Mouse (Mus musculus) limb, embryonic 10.5 days (tissue): Measurements from ENCODE around the gene Ccdc126. TPM values are rescaled to one million over a fixed set of nuclear protein-coding genes. Genes with fewer than 3 reads are reported as not detected.
A peak's percentile ranks its signal among the peaks of the same experiment; 100 is the strongest.
"Not testable (repeated sequence)": the region's sequence is repeated elsewhere in the genome, so short reads cannot be mapped to it uniquely, and the experiment has no call there.

Source experiments
- DNase-seq: peaks from one replicate; pipeline ENCODE4 v3.0.0-alpha.2; 2017; ENCODE audit warnings: low spot score
- H3K27ac ChIP-seq: fragments of 300-500 bp; sonication (generic); 2 replicates; pipeline ENCODE4 v1.5.1; 2016; ENCODE audit warnings: mild to moderate bottlenecking
- H3K27me3 ChIP-seq: fragments of 300-500 bp; sonication (generic); 2 replicates; pipeline ENCODE4 v1.6.1; 2016; ENCODE audit warnings: low read depth, mild to moderate bottlenecking; ENCODE audit not compliant: poor library complexity, severe bottlenecking
- H3K36me3 ChIP-seq: fragments of 300-500 bp; sonication (generic); 2 replicates; pipeline ENCODE4 v1.6.1; 2016; ENCODE audit warnings: mild to moderate bottlenecking, moderate library complexity
- H3K4me1 ChIP-seq: fragments of 300-500 bp; sonication (generic); 2 replicates; pipeline ENCODE4 v1.6.1; 2016
- H3K4me3 ChIP-seq: fragments of 300-500 bp; sonication (generic); 2 replicates; pipeline ENCODE4 v1.5.1; 2016; ENCODE audit warnings: mild to moderate bottlenecking, moderate library complexity
- H3K9me3 ChIP-seq: fragments of 300-500 bp; sonication (generic); replicated peaks from 2 replicates; pipeline ENCODE4 v1.6.1; 2016; ENCODE audit warnings: mild to moderate bottlenecking
- WGBS: fragments of 180-500 bp; shearing (Covaris S2); methylation state at CpG from one replicate; pipeline ENCODE4 v1.1.7; 2016; 5-methylcytosine and 5-hydroxymethylcytosine counted together
- polyA plus RNA-seq: library from polyadenylated mRNA; unstranded; fragments of >200 nt; fragmentation: Nextera tagmentation; extraction: Ambion mirVana; gene quantifications from 2 replicates; pipeline ENCODE4 v1.2.1, GENCODE M21; 2016

Gene Ccdc126
- 4.3 and 5.2 TPM in 2 replicates for polyA plus RNA-seq

GRCm38 (mm10) chr6:49318966-49319594, at the start of gene Ccdc126:
Ccdc126 (plus strand) TSS chr6:49319274.
- Histone ChIP-seq H3K9me3 (no peaks in the 10 kb centered on the region), H3K27me3 (no peaks in the 10 kb centered on the region), H3K4me1 (0 out of 2 replicates have a peak, but pooled peaks cover 9% of the 10 kb centered on the region), H3K27ac (peak within 1 kb of the TSS; percentile 91), H3K36me3 (no peaks in the 10 kb centered on the region), H3K4me3 (peak within 1 kb of the TSS; percentile 73)
- under 1% methylated on average over 47 of the region's 47 CpGs for WGBS
- peak; percentile 98 for DNase-seq

GRCm38 (mm10) chr6:49269923-49270322, 49.2 kb upstream of the Ccdc126 start:
- 83% methylated on average over 11 of the region's 11 CpGs for WGBS
- no peak for DNase-seq

DNA sequence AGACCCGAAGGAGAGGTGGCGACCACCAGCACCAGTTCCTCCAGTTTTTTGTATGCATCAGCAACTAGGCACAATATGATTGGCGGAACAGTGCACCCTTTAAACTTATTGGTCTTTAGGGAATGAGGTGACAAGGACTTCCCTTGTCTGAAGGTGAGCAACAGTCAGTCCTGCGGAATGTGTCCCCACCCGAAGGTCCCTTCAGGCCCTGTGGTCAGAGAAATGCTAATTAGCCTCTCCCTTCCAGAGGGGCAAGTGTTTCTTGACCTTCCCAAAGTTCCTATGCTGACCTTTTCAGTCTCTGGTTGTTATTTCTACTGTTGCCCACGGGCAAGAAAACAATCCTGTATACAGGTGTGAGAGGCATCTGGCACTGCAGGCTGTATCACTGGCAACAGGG, 47.3 kb upstream of the Ccdc126 start:
- H3K27ac ChIP-seq, result no peak overlapping the region
- H3K9me3 ChIP-seq, result no peaks in the 10 kb centered on the region
- WGBS, result 72% methylated on average over 6 of the region's 6 CpGs
- no peaks in the 10 kb centered on the region for H3K4me1 ChIP-seq
- no peak for DNase-seq
- no peak overlapping the region for H3K4me3 ChIP-seq
- H3K27me3 ChIP-seq, result no peaks in the 10 kb centered on the region
- no peaks in the 10 kb centered on the region for H3K36me3 ChIP-seq

More at GRCm38 (mm10) chr6:49269923-49270322, 49.2 kb upstream of the Ccdc126 start:
- Histone ChIP-seq H3K4me1 (no peaks in the 10 kb centered on the region), H3K27ac (no peak overlapping the region), H3K36me3 (no peaks in the 10 kb centered on the region), H3K9me3 (no peaks in the 10 kb centered on the region), H3K4me3 (no peak overlapping the region), H3K27me3 (no peaks in the 10 kb centered on the region)

- H3K27me3 ChIP-seq, result no peaks in the 10 kb centered on the region
- no peaks in the 10 kb centered on the region for H3K4me1 ChIP-seq
- no peaks in the 10 kb centered on the region for H3K36me3 ChIP-seq
- H3K4me3 ChIP-seq, result no peak overlapping the region
- no peak for DNase-seq
- WGBS, result 89% methylated on average over 2 of the region's 2 CpGs
- no peaks in the 10 kb centered on the region for H3K9me3 ChIP-seq
- no peak overlapping the region for H3K27ac ChIP-seq
These were observed 46.2 kb upstream of the Ccdc126 start for GRCm38 (mm10) chr6:49272863-49273262.

GRCm38 (mm10) chr6:49273934-49274333, 45.1 kb upstream of the Ccdc126 start:
- no peak overlapping the region for H3K27ac ChIP-seq
- 46% methylated on average over 4 of the region's 4 CpGs for WGBS
- no peaks in the 10 kb centered on the region for H3K4me1 ChIP-seq
- H3K36me3 ChIP-seq, result no peaks in the 10 kb centered on the region
- DNase-seq, result no peak
- no peaks in the 10 kb centered on the region for H3K9me3 ChIP-seq
- no peaks in the 10 kb centered on the region for H3K27me3 ChIP-seq
- H3K4me3 ChIP-seq, result no peak overlapping the region

- WGBS, result 69% methylated on average over 9 of the region's 9 CpGs
- no peak overlapping the region for H3K4me3 ChIP-seq
These were observed 44.5 kb upstream of the Ccdc126 start for GRCm38 (mm10) chr6:49274416-49275091.

DNA sequence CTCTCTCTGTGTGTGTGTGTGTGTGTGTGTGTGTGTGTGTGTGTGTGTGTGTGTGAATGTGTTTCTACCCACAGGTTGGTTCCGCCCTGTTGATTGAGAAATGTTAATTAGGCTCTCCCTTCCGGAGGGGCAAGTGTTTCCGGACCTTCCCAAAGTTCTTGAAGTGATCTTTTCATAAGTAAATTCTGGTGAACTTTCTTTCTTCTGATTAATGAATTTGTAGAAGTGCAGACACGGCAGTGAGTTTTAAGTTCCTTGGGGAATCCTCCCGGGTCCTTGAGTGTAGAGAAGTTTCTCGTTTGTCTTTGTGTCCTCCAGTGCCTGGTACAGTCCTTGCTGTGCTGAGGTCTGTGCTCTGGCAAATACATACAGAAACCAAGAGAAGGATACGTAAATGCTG, 43.8 kb upstream of the Ccdc126 start:
- no peak overlapping the region for H3K27ac ChIP-seq
- WGBS, result 92% methylated on average over 7 of the region's 7 CpGs
- H3K4me3 ChIP-seq, result no peak overlapping the region
- no peaks in the 10 kb centered on the region for H3K4me1 ChIP-seq
- H3K9me3 ChIP-seq, result no peaks in the 10 kb centered on the region
- no peaks in the 10 kb centered on the region for H3K27me3 ChIP-seq
- H3K36me3 ChIP-seq, result no peaks in the 10 kb centered on the region
- no peak for DNase-seq

More at GRCm38 (mm10) chr6:49274416-49275091, 44.5 kb upstream of the Ccdc126 start:
- Histone ChIP-seq H3K9me3 (no peaks in the 10 kb centered on the region), H3K27me3 (no peaks in the 10 kb centered on the region), H3K4me1 (no peaks in the 10 kb centered on the region), H3K36me3 (no peaks in the 10 kb centered on the region), H3K27ac (no peak overlapping the region)
- no peak for DNase-seq

DNA sequence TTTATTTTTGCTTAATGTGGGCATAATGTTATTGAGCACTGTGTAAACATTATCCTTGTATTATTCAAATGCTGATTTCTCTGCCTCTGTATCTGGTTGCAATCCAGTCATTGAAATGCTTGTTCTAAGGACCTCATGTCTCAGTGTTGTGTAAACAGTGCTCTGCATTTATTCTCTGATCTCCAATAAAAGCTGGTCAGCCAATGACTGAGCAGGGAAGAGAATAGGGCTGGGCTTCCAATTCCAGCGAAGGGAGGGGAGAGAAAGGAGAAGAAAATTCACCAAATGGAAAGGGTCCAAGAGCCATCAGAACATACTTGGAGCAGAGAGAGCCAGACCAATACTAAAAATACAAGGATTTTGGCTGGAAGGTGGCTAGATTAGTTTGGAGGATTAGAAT, 38.1 kb upstream of the Ccdc126 start:
- DNase-seq, result no peak
- 49% methylated on average over 1 of the region's 1 CpGs for WGBS
- Histone ChIP-seq H3K9me3 (no peaks in the 10 kb centered on the region), H3K27me3 (no peaks in the 10 kb centered on the region), H3K36me3 (no peaks in the 10 kb centered on the region), H3K4me1 (no peaks in the 10 kb centered on the region), H3K27ac (no peak overlapping the region), H3K4me3 (no peak overlapping the region)

- DNase-seq, result no peak
- Histone ChIP-seq H3K4me1 (no peaks in the 10 kb centered on the region), H3K9me3 (no peaks in the 10 kb centered on the region), H3K27ac (no peak overlapping the region), H3K27me3 (no peaks in the 10 kb centered on the region), H3K36me3 (no peaks in the 10 kb centered on the region), H3K4me3 (no peak overlapping the region)
- WGBS, result 100% methylated on average over 1 of the region's 1 CpGs
These were observed 37.0 kb upstream of the Ccdc126 start for GRCm38 (mm10) chr6:49282122-49282521.

DNA sequence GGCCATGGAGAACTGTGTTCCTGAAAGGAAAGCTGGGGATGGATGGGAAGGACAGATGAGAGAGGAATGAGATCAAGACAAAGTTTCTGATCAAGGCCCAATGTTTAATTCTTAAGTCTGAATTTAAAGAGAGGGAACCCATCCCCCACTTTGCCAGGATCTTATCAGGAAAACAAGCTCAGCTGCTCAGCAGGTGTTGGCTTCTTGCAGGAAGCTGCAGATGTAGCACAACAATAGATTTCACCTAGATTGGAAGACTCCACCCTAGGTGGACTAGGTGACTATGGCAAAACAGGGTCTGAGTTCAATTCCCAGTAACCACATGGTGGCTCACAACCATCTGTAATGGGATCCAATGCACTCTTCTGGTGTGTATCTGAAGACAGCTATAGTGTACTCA, 20.8 kb upstream of the Ccdc126 start:
- no peaks in the 10 kb centered on the region for H3K4me1 ChIP-seq
- no peaks in the 10 kb centered on the region for H3K9me3 ChIP-seq
- H3K27me3 ChIP-seq, result no peaks in the 10 kb centered on the region
- H3K27ac ChIP-seq, result no peak overlapping the region
- H3K4me3 ChIP-seq, result no peak overlapping the region
- DNase-seq, result no peak
- no peaks in the 10 kb centered on the region for H3K36me3 ChIP-seq

GRCm38 (mm10) chr6:49314821-49315220, 4.3 kb upstream of the Ccdc126 start:
- not testable (repeated sequence) for H3K27me3 ChIP-seq, H3K4me1 ChIP-seq, H3K9me3 ChIP-seq, H3K4me3 ChIP-seq, DNase-seq, H3K27ac ChIP-seq, H3K36me3 ChIP-seq
- 63% methylated on average over 3 of the region's 3 CpGs for WGBS

DNA sequence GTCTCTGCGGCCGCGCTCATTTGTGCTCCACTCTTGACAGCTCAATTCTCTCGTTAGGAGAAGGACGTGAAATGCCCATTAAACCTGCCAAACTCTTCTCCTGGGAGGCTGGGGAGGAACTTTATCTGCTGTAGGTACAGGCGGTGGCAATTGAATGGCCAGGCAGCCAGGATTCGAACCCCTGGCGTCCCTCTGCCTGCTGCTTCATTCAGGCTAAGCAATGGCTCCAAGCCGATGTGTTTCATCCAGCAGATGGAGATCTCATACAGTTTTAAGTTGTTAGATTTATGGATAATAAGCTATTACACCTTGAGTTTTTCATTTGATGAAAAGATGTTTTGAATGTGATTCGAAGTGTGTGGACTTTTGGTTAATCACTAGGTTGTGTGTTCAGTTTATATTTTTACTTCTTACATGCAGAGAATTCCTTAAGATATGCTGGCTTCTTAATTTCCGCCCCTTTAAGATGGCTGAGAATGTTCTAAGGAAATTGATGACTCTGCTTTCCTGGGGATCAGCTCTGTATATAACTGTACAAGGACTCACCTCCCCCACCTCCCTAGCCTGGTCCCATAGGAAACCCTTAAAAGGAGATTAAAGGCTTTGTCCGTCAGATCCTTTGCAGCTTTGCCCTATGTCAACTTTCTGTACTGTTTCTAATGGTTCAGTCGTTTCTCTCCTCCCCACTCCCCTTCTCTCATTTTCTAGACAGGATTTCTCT, 681 bp downstream of the Ccdc126 start:
- 17% methylated on average over 13 of the region's 13 CpGs for WGBS
- peak overlapping the region; percentile 73 for H3K4me3 ChIP-seq
- H3K27me3 ChIP-seq, result no peaks in the 10 kb centered on the region
- H3K4me1 ChIP-seq, result 0 out of 2 replicates have a peak, but pooled peaks cover 9% of the 10 kb centered on the region
- H3K27ac ChIP-seq, result peak overlapping the region; percentile 91
- no peak for DNase-seq
- no peaks in the 10 kb centered on the region for H3K36me3 ChIP-seq
- no peaks in the 10 kb centered on the region for H3K9me3 ChIP-seq

DNA sequence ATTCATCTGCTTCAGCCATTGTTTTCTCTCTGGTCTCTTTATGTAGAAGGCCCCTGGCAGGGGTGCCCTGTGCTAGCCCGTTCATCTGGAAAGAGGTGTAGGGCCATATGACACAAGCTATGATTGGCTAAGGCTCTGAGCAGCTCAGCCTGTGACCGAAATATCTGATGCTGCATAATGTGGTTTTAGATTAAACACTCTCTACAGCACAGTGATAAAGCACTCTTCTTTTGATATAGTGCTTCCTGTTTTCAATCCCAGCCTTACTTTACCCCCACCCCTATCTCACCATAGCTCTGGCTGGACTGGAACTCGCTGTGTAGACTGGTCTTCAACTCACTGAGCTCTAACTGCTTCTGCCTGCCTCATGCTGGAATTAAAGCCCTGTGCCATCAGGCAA, 2.3 kb downstream of the Ccdc126 start:
- no peak for DNase-seq
- no peaks in the 10 kb centered on the region for H3K9me3 ChIP-seq
- no peak overlapping the region for H3K27ac ChIP-seq
- 0 out of 2 replicates have a peak, but pooled peaks cover 9% of the 10 kb centered on the region for H3K4me1 ChIP-seq
- H3K36me3 ChIP-seq, result no peaks in the 10 kb centered on the region
- no peak overlapping the region for H3K4me3 ChIP-seq
- WGBS, result 93% methylated on average over 3 of the region's 3 CpGs
- no peaks in the 10 kb centered on the region for H3K27me3 ChIP-seq
